Mouse (Mus musculus) kidney, adult 18-20 months (tissue): Measurements from ENCODE around the gene Hsp90ab1.

Source experiments
- DNase-seq: peaks from one replicate; pipeline ENCODE4 v3.0.0; 2021

Hsp90ab1 gene

GRCm38 (mm10) chr17:45530346-45530782 is 42.7 kb downstream of the Hsp90ab1 start:
- DNase-seq, result no peak

- DNase-seq, result peak; percentile 37
These were observed 46.5 kb downstream of the Hsp90ab1 start for GRCm38 (mm10) chr17:45526571-45526970.

- DNase-seq, result no peak
These were observed 48.1 kb downstream of the Hsp90ab1 start for GRCm38 (mm10) chr17:45524961-45525360.

GRCm38 (mm10) chr17:45523263-45523662 is 49.8 kb downstream of the Hsp90ab1 start, which contains the start of gene Tcte1:
Tcte1 (plus strand) TSS chr17:45523434.
- DNase-seq, result no peak

GRCm38 (mm10) chr17:45520136-45520535 is 52.9 kb downstream of the Hsp90ab1 start:
- DNase-seq, result no peak

DNA sequence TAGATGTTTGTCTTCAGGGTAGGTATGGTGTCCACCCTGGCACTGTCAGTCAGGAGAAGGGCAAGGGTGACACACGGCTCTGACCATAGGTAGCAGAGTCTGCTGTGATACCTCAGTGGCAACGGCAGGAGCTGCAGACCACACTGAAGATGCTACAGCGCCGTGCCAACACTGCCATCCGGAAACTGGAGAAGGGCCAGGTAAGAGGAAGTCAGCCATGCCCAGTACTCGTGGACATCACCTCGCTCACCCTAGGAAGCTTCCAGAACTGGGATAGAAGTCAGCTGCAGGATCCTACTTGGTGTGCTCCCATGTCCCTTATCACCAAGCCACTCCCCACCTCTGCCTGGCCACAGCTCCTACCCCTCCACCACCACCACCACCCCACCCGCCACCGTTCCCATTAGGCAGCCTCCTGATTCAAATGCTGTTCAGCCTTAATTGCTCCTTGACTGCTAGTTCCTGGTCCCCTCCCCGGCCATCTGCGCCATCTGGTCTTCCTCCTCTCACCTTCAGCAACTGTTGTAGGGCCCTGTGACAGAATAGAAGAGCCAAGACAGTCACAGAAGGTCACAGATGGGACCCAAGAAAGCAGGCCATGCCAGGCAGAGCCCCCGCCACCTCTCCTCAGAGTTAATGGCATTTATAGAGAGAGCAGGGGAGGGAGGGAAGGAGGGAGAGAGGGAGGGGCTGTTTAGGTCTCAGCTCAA is 54.1 kb downstream of the Hsp90ab1 start:
- DNase-seq, result no peak
